Mouse (Mus musculus): Measurements from ENCODE around the gene Emilin2. TPM values are rescaled to one million over a fixed set of nuclear protein-coding genes. Genes with fewer than 3 reads are reported as not detected.
A peak's percentile ranks its signal among the peaks of the same experiment; 100 is the strongest.
"Not testable (repeated sequence)": the region's sequence is repeated elsewhere in the genome, so short reads cannot be mapped to it uniquely, and the experiment has no call there.

Gene Emilin2
- polyA plus RNA-seq, 1 experiment from 2014 or later = 13.3 TPM

GRCm38 (mm10) chr17:71320731-71321130, 9.0 kb upstream of the Emilin2 start:
- H3K4me1 ChIP-seq (ENCODE audit: control insufficient read depth, insufficient read depth, low read length); H3K36me3 ChIP-seq (ENCODE audit: control insufficient read depth, insufficient read depth, low read length); H3K27me3 ChIP-seq (ENCODE audit: control insufficient read depth, insufficient read depth, low read length); H3K4me2 ChIP-seq (ENCODE audit: low read depth); H3K9me3 ChIP-seq (ENCODE audit: control insufficient read depth, low read length); H3K9ac ChIP-seq (ENCODE audit: low read length); ATAC-seq (ENCODE audit: insufficient read depth, low FRiP score, low TSS enrichment); DNase-seq (ENCODE audit: low spot score); H3K27ac ChIP-seq (ENCODE audit: low read depth, low read length); H3K4me3 ChIP-seq (ENCODE audit: low read depth, low read length): not testable (repeated sequence)
- WGBS = 88% methylated on average over 8 of the region's 8 CpGs

GRCm38 (mm10) chr17:71319361-71319760, 7.6 kb upstream of the Emilin2 start:
- H3K4me2 ChIP-seq (ENCODE audit: low read depth) = no peak overlapping the region
- H3K9ac ChIP-seq (ENCODE audit: low read length) = no peak overlapping the region
- H3K9me3 ChIP-seq (ENCODE audit: control insufficient read depth, low read length) = no peaks in the 10 kb centered on the region
- ATAC-seq (ENCODE audit: insufficient read depth, low FRiP score, low TSS enrichment) (no peak), DNase-seq (ENCODE audit: low spot score) (no peak)
- WGBS = 92% methylated on average over 3 of the region's 3 CpGs
- no peak overlapping the region for H3K4me3 ChIP-seq (ENCODE audit: low read depth, low read length)
- H3K27ac ChIP-seq (ENCODE audit: low read depth, low read length) = no peak overlapping the region
- H3K4me1 ChIP-seq (ENCODE audit: control insufficient read depth, insufficient read depth, low read length) = no peaks in the 10 kb centered on the region
- H3K27me3 ChIP-seq (ENCODE audit: control insufficient read depth, insufficient read depth, low read length) = no peaks in the 10 kb centered on the region
- no peaks in the 10 kb centered on the region for H3K36me3 ChIP-seq (ENCODE audit: control insufficient read depth, insufficient read depth, low read length)

- H3K4me1 ChIP-seq (ENCODE audit: control insufficient read depth, insufficient read depth, low read length) = no peaks in the 10 kb centered on the region
Measured at GRCm38 (mm10) chr17:71317571-71317970, 5.8 kb upstream of the Emilin2 start.

GRCm38 (mm10) chr17:71314315-71314714, 2.5 kb upstream of the Emilin2 start:
- no peak overlapping the region for H3K9ac ChIP-seq (ENCODE audit: low read length)
- 78% methylated on average over 4 of the region's 4 CpGs for WGBS
- H3K4me3 ChIP-seq (ENCODE audit: low read depth, low read length) = no peak overlapping the region
- H3K27ac ChIP-seq (ENCODE audit: low read depth, low read length) = no peak overlapping the region
- peaks cover 2% of the 10 kb centered on the region for H3K4me1 ChIP-seq (ENCODE audit: control insufficient read depth, insufficient read depth, low read length)
- H3K36me3 ChIP-seq (ENCODE audit: control insufficient read depth, insufficient read depth, low read length) = no peaks in the 10 kb centered on the region
- H3K4me2 ChIP-seq (ENCODE audit: low read depth) = no peak overlapping the region
- no peak for ATAC-seq (ENCODE audit: insufficient read depth, low FRiP score, low TSS enrichment)
- DNase-seq (ENCODE audit: low spot score) = no peak
- peaks cover 5% of the 10 kb centered on the region; the same call in 1 of the 2 replicates for H3K27me3 ChIP-seq (ENCODE audit: control insufficient read depth, insufficient read depth, low read length)
- no peaks in the 10 kb centered on the region for H3K9me3 ChIP-seq (ENCODE audit: control insufficient read depth, low read length)

More at GRCm38 (mm10) chr17:71317571-71317970, 5.8 kb upstream of the Emilin2 start:
- H3K27me3 ChIP-seq (ENCODE audit: control insufficient read depth, insufficient read depth, low read length) = no peaks in the 10 kb centered on the region
- H3K4me3 ChIP-seq (ENCODE audit: low read depth, low read length) = no peak overlapping the region
- ATAC-seq (ENCODE audit: insufficient read depth, low FRiP score, low TSS enrichment) (no peak), DNase-seq (ENCODE audit: low spot score) (no peak)
- no peaks in the 10 kb centered on the region for H3K9me3 ChIP-seq (ENCODE audit: control insufficient read depth, low read length)
- no peaks in the 10 kb centered on the region for H3K36me3 ChIP-seq (ENCODE audit: control insufficient read depth, insufficient read depth, low read length)
- no peak overlapping the region for H3K27ac ChIP-seq (ENCODE audit: low read depth, low read length)
- WGBS = 92% methylated on average over 4 of the region's 4 CpGs
- no peak overlapping the region for H3K4me2 ChIP-seq (ENCODE audit: low read depth)
- no peak overlapping the region for H3K9ac ChIP-seq (ENCODE audit: low read length)

- ATAC-seq (ENCODE audit: insufficient read depth, low FRiP score, low TSS enrichment) = peak; percentile 60
- peak; percentile 73 for DNase-seq (ENCODE audit: low spot score)
- H3K9ac ChIP-seq (ENCODE audit: low read length) = peak overlapping the region; percentile 63
- peaks cover 5% of the 10 kb centered on the region; the same call in 1 of the 2 replicates for H3K27me3 ChIP-seq (ENCODE audit: control insufficient read depth, insufficient read depth, low read length)
- no peak overlapping the region for H3K27ac ChIP-seq (ENCODE audit: low read depth, low read length)
- under 1% methylated on average over 65 of the region's 67 CpGs for WGBS
- no peaks in the 10 kb centered on the region for H3K36me3 ChIP-seq (ENCODE audit: control insufficient read depth, insufficient read depth, low read length)
- H3K4me2 ChIP-seq (ENCODE audit: low read depth) = peak overlapping the region; percentile 91
- H3K4me1 ChIP-seq (ENCODE audit: control insufficient read depth, insufficient read depth, low read length) = peaks cover 2% of the 10 kb centered on the region
- peak overlapping the region; percentile 55 for H3K4me3 ChIP-seq (ENCODE audit: low read depth, low read length)
- H3K9me3 ChIP-seq (ENCODE audit: control insufficient read depth, low read length) = no peaks in the 10 kb centered on the region
Measured at GRCm38 (mm10) chr17:71310486-71311339, 1.1 kb downstream of the Emilin2 start.

- 4% methylated on average over 23 of the region's 23 CpGs for WGBS
- Histone ChIP-seq H3K27ac (ENCODE audit: low read depth, low read length) (no peak overlapping the region), H3K4me1 (ENCODE audit: control insufficient read depth, insufficient read depth, low read length) (peaks cover 2% of the 10 kb centered on the region), H3K36me3 (ENCODE audit: control insufficient read depth, insufficient read depth, low read length) (no peaks in the 10 kb centered on the region), H3K4me2 (ENCODE audit: low read depth) (peak overlapping the region; percentile 91), H3K27me3 (ENCODE audit: control insufficient read depth, insufficient read depth, low read length) (peaks cover 5% of the 10 kb centered on the region; the same call in 1 of the 2 replicates), H3K9me3 (ENCODE audit: control insufficient read depth, low read length) (no peaks in the 10 kb centered on the region), H3K9ac (ENCODE audit: low read length) (peak overlapping the region; percentile 63), H3K4me3 (ENCODE audit: low read depth, low read length) (peak overlapping the region; percentile 55)
- ATAC-seq (ENCODE audit: insufficient read depth, low FRiP score, low TSS enrichment) (peak; percentile 57; the same call in 1 of the 2 replicates), DNase-seq (ENCODE audit: low spot score) (peak; percentile 52)
Measured at GRCm38 (mm10) chr17:71309711-71310485, 1.9 kb downstream of the Emilin2 start.

- Histone ChIP-seq H3K27ac (ENCODE audit: low read depth, low read length) (no peak overlapping the region), H3K4me1 (ENCODE audit: control insufficient read depth, insufficient read depth, low read length) (peaks cover 2% of the 10 kb centered on the region), H3K27me3 (ENCODE audit: control insufficient read depth, insufficient read depth, low read length) (peaks cover 5% of the 10 kb centered on the region; the same call in 1 of the 2 replicates), H3K36me3 (ENCODE audit: control insufficient read depth, insufficient read depth, low read length) (no peaks in the 10 kb centered on the region), H3K4me3 (ENCODE audit: low read depth, low read length) (no peak overlapping the region), H3K4me2 (ENCODE audit: low read depth) (peak overlapping the region; percentile 91), H3K9me3 (ENCODE audit: control insufficient read depth, low read length) (no peaks in the 10 kb centered on the region), H3K9ac (ENCODE audit: low read length) (no peak overlapping the region)
- WGBS = 25% methylated on average over 14 of the region's 14 CpGs
- peak; percentile 49; the same call in 1 of the 2 replicates for ATAC-seq (ENCODE audit: insufficient read depth, low FRiP score, low TSS enrichment)
- peak; percentile 29 for DNase-seq (ENCODE audit: low spot score)
Measured at GRCm38 (mm10) chr17:71309141-71309540, 2.6 kb downstream of the Emilin2 start.

- whole genome bisulfite sequencing = 88% methylated on average over 5 of the region's 5 CpGs
- no peak for DNase-seq (ENCODE audit: low spot score)
- H3K9ac ChIP-seq (ENCODE audit: low read length) = no peak overlapping the region
- peaks cover 5% of the 10 kb centered on the region; the same call in 1 of the 2 replicates for H3K27me3 ChIP-seq (ENCODE audit: control insufficient read depth, insufficient read depth, low read length)
- H3K9me3 ChIP-seq (ENCODE audit: control insufficient read depth, low read length) = no peaks in the 10 kb centered on the region
- H3K4me3 ChIP-seq (ENCODE audit: low read depth, low read length) = no peak overlapping the region
- peaks cover 2% of the 10 kb centered on the region for H3K4me1 ChIP-seq (ENCODE audit: control insufficient read depth, insufficient read depth, low read length)
- no peak for ATAC-seq (ENCODE audit: insufficient read depth, low FRiP score, low TSS enrichment)
- no peak overlapping the region for H3K27ac ChIP-seq (ENCODE audit: low read depth, low read length)
- H3K4me2 ChIP-seq (ENCODE audit: low read depth) = no peak overlapping the region
- H3K36me3 ChIP-seq (ENCODE audit: control insufficient read depth, insufficient read depth, low read length) = no peaks in the 10 kb centered on the region
Measured at GRCm38 (mm10) chr17:71308296-71308695, 3.5 kb downstream of the Emilin2 start.
